11 mouse cellular contexts compared by ENCODE assay signal in genomic region chr2:166686917-166687316, GRCm38 (mm10). TPM values are rescaled to one million over a fixed set of nuclear protein-coding genes. Genes with fewer than 3 reads are reported as not detected.
A peak's percentile ranks its signal among the peaks of the same experiment; 100 is the strongest.
DNase-seq lines count a peak whose midpoint lies in the region; ATAC-seq and TF ChIP-seq lines count a peak whose summit lies in the region.
"Had no signal": no experiment of that assay in that cellular context is flagged by ENCODE, and none has a peak within 500 bp of the region (broad histone marks: within the 10 kb centered on the region; RNA-seq: fewer than 3 reads in every experiment).

No protein-coding gene starts in this region.

- DNase-seq in adrenal gland, postnatal 36 days: peak; percentile 10 to 26
- no peak for DNase-seq in adrenal gland, postnatal 25 days
- DNase-seq in kidney, adult 2 months: peak; percentile 52
- no peak for DNase-seq in kidney, adult 18-20 months
- no peak for DNase-seq in forebrain, embryonic 11.5 days (ENCODE audit: low spot score)
- no peak for DNase-seq in limb, embryonic 10.5 days (ENCODE audit: low spot score)
- DNase-seq in spleen, postnatal 4 days (ENCODE audit: low spot score in 2 of 2): no peak
- DNase-seq in Muller cell, postnatal 12 days (ENCODE audit: inconsistent ontology term): no peak
- DNase-seq: cerebellum, adult 9-10 months; layer of hippocampus, adult 9-11 months had no signal

- no peak for ATAC-seq in forebrain, embryonic 11.5 days (replicated peaks; ENCODE audit: low FRiP score)

- no peaks in the 10 kb centered on the region for H3K9me3 ChIP-seq in forebrain, embryonic 11.5 days (ENCODE audit: control insufficient read depth, low read length)
- no peaks in the 10 kb centered on the region for H3K9me3 ChIP-seq in limb, embryonic 10.5 days (replicated peaks)

- H3K27me3 ChIP-seq in kidney, adult 2 months (replicated peaks; ENCODE audit: control insufficient read depth, insufficient read depth, low read length): no peaks in the 10 kb centered on the region
- H3K27me3 ChIP-seq in forebrain, embryonic 11.5 days (ENCODE audit: control insufficient read depth, insufficient read depth, low read length): no peaks in the 10 kb centered on the region
- H3K27me3 ChIP-seq in limb, embryonic 10.5 days (ENCODE audit: low read depth, poor library complexity, severe bottlenecking): no peaks in the 10 kb centered on the region

- no peak overlapping the region for H3K4me2 ChIP-seq in forebrain, embryonic 11.5 days (ENCODE audit: low read depth, low read length, severe bottlenecking)

- no peak for TF ChIP-seq POLR2A in kidney, adult 2 months (IDR thresholded peaks at IDR 0.05; ENCODE audit: low read depth, low read length)

- no peak for TF ChIP-seq CTCF in kidney, adult 2 months (conservative IDR thresholded peaks at IDR 0.05; ENCODE audit: insufficient read depth, insufficient read length, low read depth, low read length)

- no peak overlapping the region for H3K27ac ChIP-seq in kidney, adult 2 months (ENCODE audit: insufficient read depth, low read depth, low read length)
- peak overlapping the region; percentile 59; the same call in 1 of the 2 replicates for H3K27ac ChIP-seq in forebrain, embryonic 11.5 days (ENCODE audit: low read depth, low read length)
- H3K27ac ChIP-seq in limb, embryonic 10.5 days: peak overlapping the region; percentile 71
- H3K27ac ChIP-seq: liver, embryonic 14.5 days had no signal

- no peaks in the 10 kb centered on the region for H3K4me1 ChIP-seq in kidney, adult 2 months (ENCODE audit: control insufficient read depth, insufficient read depth, low read length)
- H3K4me1 ChIP-seq in forebrain, embryonic 11.5 days (replicated peaks; ENCODE audit: control insufficient read depth, insufficient read depth, low read length): peaks cover 23% of the 10 kb centered on the region; the same call in 1 of the 2 replicates
- peaks cover 45% of the 10 kb centered on the region for H3K4me1 ChIP-seq in limb, embryonic 10.5 days

- H3K9ac ChIP-seq in forebrain, embryonic 11.5 days (ENCODE audit: low read length): no peak overlapping the region; the same call in 1 of the 2 replicates
- H3K9ac ChIP-seq: liver, embryonic 14.5 days had no signal

- H3K4me3 ChIP-seq in kidney, adult 2 months (ENCODE audit: insufficient read depth, low read depth, low read length): no peak overlapping the region
- no peak overlapping the region for H3K4me3 ChIP-seq in forebrain, embryonic 11.5 days (ENCODE audit: low read depth, low read length)
- H3K4me3 ChIP-seq in limb, embryonic 10.5 days: no peak overlapping the region

- WGBS in kidney, adult 2 months: 43% methylated on average over 6 of the region's 6 CpGs
- 38% methylated on average over 6 of the region's 6 CpGs for WGBS in forebrain, embryonic 11.5 days
- 47% methylated on average over 6 of the region's 6 CpGs for WGBS in limb, embryonic 10.5 days

- no peaks in the 10 kb centered on the region for H3K36me3 ChIP-seq in kidney, adult 2 months (ENCODE audit: control insufficient read depth, insufficient read depth, low read length)
- no peaks in the 10 kb centered on the region for H3K36me3 ChIP-seq in forebrain, embryonic 11.5 days (ENCODE audit: control insufficient read depth, insufficient read depth, low read length)
- H3K36me3 ChIP-seq in limb, embryonic 10.5 days: no peaks in the 10 kb centered on the region

RNA-seq across cellular contexts. Expression of gene Prex1, which starts 26.7 kb away (rescaled TPM):
- 10 to 100 TPM; 13.5 to 18.8 TPM for total RNA-seq in adrenal gland, postnatal 36 days (2021)
- 14.0 and 14.1 TPM in 2 replicates for total RNA-seq in adrenal gland, postnatal 25 days (2021)
- 12.2 and 14.5 TPM in 2 replicates for polyA plus RNA-seq in kidney, adult 2 months (2012; rRNA removed)
- polyA plus RNA-seq in forebrain, embryonic 11.5 days (2014; fragmentation: Nextera tagmentation; extraction: Ambion mirVana): 22.3 and 29.7 TPM in 2 replicates
- polyA plus RNA-seq in limb, embryonic 10.5 days (2016; fragmentation: Nextera tagmentation; extraction: Ambion mirVana): 24.6 and 26.2 TPM in 2 replicates

Comparison
In these comparisons a context has a peak if more than half of its experiments do, and no peak if none do; other contexts are left out.
1. DNase-seq: peak in adrenal gland, postnatal 36 days (2 of 2) and kidney, adult 2 months (single experiment); none in adrenal gland, postnatal 25 days (single experiment), kidney, adult 18-20 months (single experiment), forebrain, embryonic 11.5 days (single experiment), limb, embryonic 10.5 days (single experiment), spleen, postnatal 4 days (0 of 2) and Muller cell, postnatal 12 days (single experiment).